Mouse (Mus musculus) heart, postnatal 0 days (tissue): ENCODE data around the gene Chd6. TPM values are rescaled to one million over a fixed set of nuclear protein-coding genes. Genes with fewer than 3 reads are reported as not detected.

ENCODE experiments used
- ATAC-seq: fragments of 200-750 bp; cut with Nextera tagmentation; 2 replicates; pipeline ENCODE4 v1.8.0; 2017; ENCODE audit warnings: low read depth, moderate number of reproducible peaks, moderate library complexity; ENCODE audit not compliant: insufficient read depth
- DNase-seq: peaks from one replicate; pipeline ENCODE4 v3.0.0-alpha.2; 2016; ENCODE audit warnings: low spot score
- H3K27ac ChIP-seq: fragments of 300-500 bp; sonication (generic); 2 replicates; pipeline ENCODE4 v1.5.1; 2014; ENCODE audit warnings: low read depth, mild to moderate bottlenecking
- H3K27me3 ChIP-seq: fragments of 300-500 bp; sonication (generic); 2 replicates; pipeline ENCODE4 v1.6.1; 2014; ENCODE audit warnings: low read length, mixed read lengths; ENCODE audit not compliant: control insufficient read depth, insufficient read depth
- H3K36me3 ChIP-seq: fragments of 300-500 bp; sonication (generic); replicated peaks from 2 replicates; pipeline ENCODE4 v1.6.1; 2014; ENCODE audit warnings: low read length, mixed read lengths; ENCODE audit not compliant: control insufficient read depth, insufficient read depth
- H3K4me1 ChIP-seq: fragments of 300-500 bp; sonication (generic); 2 replicates; pipeline ENCODE4 v1.6.1; 2014; ENCODE audit warnings: antibody characterized with exemption; ENCODE audit not compliant: control insufficient read depth, insufficient read depth
- H3K4me2 ChIP-seq: fragments of 300-500 bp; sonication (generic); 2 replicates; pipeline ENCODE4 v1.6.1; 2014; ENCODE audit warnings: low read depth, mild to moderate bottlenecking, low read length, moderate library complexity
- H3K4me3 ChIP-seq: fragments of 300-500 bp; sonication (generic); 2 replicates; pipeline ENCODE4 v1.5.1; 2014; ENCODE audit warnings: low read depth, low read length
- H3K9ac ChIP-seq: fragments of 300-500 bp; sonication (generic); replicated peaks from 2 replicates; pipeline ENCODE4 v1.6.1; 2014; ENCODE audit warnings: low read depth, low read length, mixed read lengths
- H3K9me3 ChIP-seq: fragments of 300-500 bp; sonication (generic); replicated peaks from 2 replicates; pipeline ENCODE4 v1.6.1; 2016; ENCODE audit warnings: low read length; ENCODE audit not compliant: control insufficient read depth
- CTCF ChIP-seq: IDR thresholded peaks from 2 replicates; pipeline ENCODE4 v1.5.1; 2016; ENCODE audit warnings: antibody characterized with exemption, control low read depth, low read depth
- EP300 ChIP-seq: IDR thresholded peaks from 2 replicates; pipeline ENCODE4 v1.6.1; 2016; ENCODE audit warnings: antibody characterized with exemption, low read depth
- WGBS: fragments of 180-500 bp; shearing (Covaris S2); extraction: QIAGEN DNeasy Blood & Tissue Kit; methylation state at CpG from one replicate; pipeline ENCODE4 v1.1.7; 2014; 5-methylcytosine and 5-hydroxymethylcytosine counted together
- polyA plus RNA-seq: library from polyadenylated mRNA; unstranded; fragments of >200 nt; fragmentation: Nextera tagmentation; extraction: Ambion mirVana; gene quantifications from 2 replicates; pipeline ENCODE4 v1.2.1, GENCODE M21; 2015
- total RNA-seq: library from RNA; depleted of rRNA; stranded (reverse); fragments of >200 nt; gene quantifications from 2 replicates; pipeline ENCODE4 v1.2.3, GENCODE M21; 2014; ENCODE audit warnings: low replicate concordance

Gene Chd6
- total and polyA plus RNA-seq, 2 experiments from 2014 or later = 14.5 to 37.7 TPM

DNA sequence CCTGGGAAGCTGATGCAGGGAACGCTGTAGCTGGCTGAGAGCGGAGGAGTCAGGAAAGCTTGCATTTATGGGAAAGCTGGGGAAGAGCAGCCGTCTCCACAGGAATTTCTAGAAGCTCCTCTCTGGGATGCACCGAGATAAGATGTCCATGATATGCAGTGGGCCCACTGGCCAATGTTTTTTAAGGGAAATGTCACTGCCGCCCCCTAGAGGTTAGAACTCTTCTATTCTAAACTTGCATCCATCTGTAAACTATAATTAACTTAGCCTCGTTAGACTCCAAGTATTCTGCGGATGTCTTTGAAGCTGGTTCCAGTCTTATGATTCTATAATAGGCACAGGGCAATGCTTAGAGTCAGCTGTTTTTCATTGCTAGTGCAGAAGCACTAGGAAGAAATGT lies 153.5 kb downstream of the Chd6 start:
- TF ChIP-seq CTCF (peak; percentile 39), EP300 (no peak)
- DNase-seq = peak; percentile 62
- H3K9ac ChIP-seq = no peak overlapping the region
- no peaks in the 10 kb centered on the region for H3K27me3 ChIP-seq
- H3K9me3 ChIP-seq = no peaks in the 10 kb centered on the region
- no peak overlapping the region for H3K4me3 ChIP-seq
- no peak overlapping the region for H3K4me2 ChIP-seq
- ATAC-seq = peak; percentile 49
- H3K4me1 ChIP-seq = peaks cover 22% of the 10 kb centered on the region
- 50% methylated on average over 7 of the region's 7 CpGs for WGBS
- H3K27ac ChIP-seq = peak overlapping the region; percentile 69
- peaks cover 80% of the 10 kb centered on the region for H3K36me3 ChIP-seq

DNA sequence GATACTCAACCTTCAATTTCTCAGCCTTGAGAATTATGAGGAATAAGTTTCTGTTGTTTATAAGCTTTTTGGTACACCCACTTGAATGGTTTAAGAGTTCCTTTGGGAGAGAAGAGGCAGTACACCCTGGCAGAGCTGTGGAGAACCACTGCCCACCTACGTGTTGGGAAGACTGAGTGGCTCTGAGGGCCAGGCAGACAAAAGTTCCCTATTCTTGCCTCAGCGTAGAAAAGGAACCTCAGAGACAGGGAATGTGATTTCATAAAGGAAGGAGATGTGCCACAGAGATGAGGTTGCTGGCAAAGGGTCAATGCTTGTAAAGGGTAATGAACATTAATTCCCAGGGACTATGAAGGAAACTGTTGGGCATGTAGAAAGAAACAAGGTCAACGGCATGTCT lies 154.3 kb downstream of the Chd6 start:
- H3K4me1 ChIP-seq = peaks cover 22% of the 10 kb centered on the region
- H3K9ac ChIP-seq = no peak overlapping the region
- WGBS = 84% methylated on average over 3 of the region's 3 CpGs
- no peak overlapping the region for H3K4me2 ChIP-seq
- TF ChIP-seq CTCF = no peak
- TF ChIP-seq EP300 = no peak
- no peaks in the 10 kb centered on the region for H3K9me3 ChIP-seq
- no peak overlapping the region for H3K4me3 ChIP-seq
- H3K27ac ChIP-seq = no peak overlapping the region
- H3K27me3 ChIP-seq = no peaks in the 10 kb centered on the region
- ATAC-seq (no peak), DNase-seq (no peak)
- peaks cover 80% of the 10 kb centered on the region for H3K36me3 ChIP-seq

- Histone ChIP-seq H3K27ac (0 out of 2 replicates have a peak overlapping the region, but pooled peaks have one; percentile 23), H3K4me2 (no peak overlapping the region), H3K9me3 (no peaks in the 10 kb centered on the region), H3K27me3 (no peaks in the 10 kb centered on the region), H3K4me1 (peaks cover 22% of the 10 kb centered on the region), H3K4me3 (no peak overlapping the region), H3K36me3 (peaks cover 83% of the 10 kb centered on the region), H3K9ac (no peak overlapping the region)
- WGBS = 48% methylated on average over 7 of the region's 7 CpGs
- 0 out of 2 replicates have a peak, but pooled peaks have one; percentile 27 for ATAC-seq
- DNase-seq = no peak
- TF ChIP-seq EP300 = no peak
Measured at GRCm38 (mm10) chr2:160953131-160953873, 155.6 kb downstream of the Chd6 start.

DNA sequence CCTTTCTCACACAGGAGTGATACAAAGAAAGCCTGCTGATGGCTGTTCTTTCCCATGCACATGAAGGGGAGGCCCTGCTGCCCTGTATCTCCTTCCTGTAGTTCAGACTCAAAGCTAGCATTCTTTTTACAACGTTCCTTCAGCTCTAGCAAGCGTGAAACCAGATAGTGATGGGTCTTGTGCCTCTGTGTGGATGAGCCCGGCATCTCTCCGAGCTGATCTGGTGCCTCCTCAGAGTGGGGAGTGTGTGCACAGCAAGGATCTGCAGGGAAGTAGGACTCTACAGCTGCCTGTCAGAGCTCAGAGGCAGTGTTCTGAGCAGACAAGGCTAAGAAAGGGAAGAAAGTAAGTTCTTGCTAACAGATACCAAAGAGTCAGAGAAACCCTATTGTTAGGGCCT lies 157.3 kb downstream of the Chd6 start:
- Histone ChIP-seq H3K4me3 (no peak overlapping the region), H3K4me1 (peaks cover 22% of the 10 kb centered on the region), H3K4me2 (no peak overlapping the region), H3K27ac (no peak overlapping the region), H3K36me3 (peaks cover 89% of the 10 kb centered on the region), H3K27me3 (no peaks in the 10 kb centered on the region), H3K9me3 (no peaks in the 10 kb centered on the region), H3K9ac (no peak overlapping the region)
- TF ChIP-seq CTCF = no peak
- TF ChIP-seq EP300 = no peak
- ATAC-seq (no peak), DNase-seq (no peak)
- WGBS = 62% methylated on average over 4 of the region's 4 CpGs

DNA sequence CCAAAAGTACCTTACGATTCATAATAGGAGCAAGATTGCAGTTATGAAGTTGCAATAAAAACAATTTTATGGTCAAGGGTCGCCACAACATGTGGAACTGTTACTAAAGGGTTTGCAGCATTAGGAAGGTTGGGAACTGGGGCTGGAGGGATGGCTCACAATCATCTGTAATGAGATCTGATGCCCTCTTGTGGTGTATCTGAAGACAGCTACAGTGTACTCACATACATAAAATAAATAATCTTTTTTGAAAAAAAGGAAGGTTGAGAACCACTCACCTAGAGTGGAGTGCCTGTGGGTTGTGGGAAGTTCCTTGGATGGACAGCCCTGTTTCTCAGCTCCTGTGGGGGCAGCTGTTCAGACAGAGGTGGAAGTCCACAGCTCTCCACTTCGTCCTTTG lies 166.4 kb downstream of the Chd6 start:
- no peak for DNase-seq
- WGBS = 81% methylated on average over 3 of the region's 3 CpGs
- no peak for ATAC-seq
- no peak overlapping the region for H3K4me2 ChIP-seq
- no peak overlapping the region for H3K4me3 ChIP-seq
- no peak overlapping the region for H3K9ac ChIP-seq
- TF ChIP-seq EP300 (no peak), CTCF (peak; percentile 46)
- H3K27ac ChIP-seq = no peak overlapping the region
- H3K4me1 ChIP-seq = peaks cover 3% of the 10 kb centered on the region; the same call in 1 of the 2 replicates
- H3K9me3 ChIP-seq = no peaks in the 10 kb centered on the region
- H3K27me3 ChIP-seq = no peaks in the 10 kb centered on the region
- H3K36me3 ChIP-seq = peaks cover 17% of the 10 kb centered on the region
